Comparison of ENCODE assay signal across 9 mouse cellular contexts in the genomic region with DNA sequence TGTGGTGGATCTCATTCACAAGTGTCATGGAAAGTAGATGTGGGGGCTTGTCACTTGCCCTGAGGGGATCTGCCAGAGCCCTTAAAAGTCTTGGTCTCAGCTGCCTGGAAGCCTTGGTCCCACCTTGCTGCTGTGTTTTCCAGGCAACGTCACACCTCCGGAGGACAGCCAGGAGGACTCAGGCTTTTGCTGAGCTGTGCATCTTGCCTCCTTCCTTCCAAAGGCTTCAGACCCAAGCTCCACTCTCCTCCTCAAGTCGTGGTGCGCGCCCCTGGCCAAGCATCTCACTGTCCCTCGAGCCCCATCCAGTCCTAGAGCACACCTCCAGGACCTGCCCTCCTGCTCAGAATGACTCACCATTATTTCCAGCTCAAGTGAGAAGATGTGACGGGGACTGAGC. TPM values are rescaled to one million over a fixed set of nuclear protein-coding genes. Genes with fewer than 3 reads are reported as not detected.
DNase-seq lines count a peak whose midpoint lies in the region; ATAC-seq and TF ChIP-seq lines count a peak whose summit lies in the region.
"Had no signal": no experiment of that assay in that cellular context is flagged by ENCODE, and none has a peak within 500 bp of the region (broad histone marks: within the 10 kb centered on the region; RNA-seq: fewer than 3 reads in every experiment).

No protein-coding gene starts in this region.

- peaks cover 14% of the 10 kb centered on the region for H3K27me3 ChIP-seq in liver, adult 2 months (ENCODE audit: control insufficient read depth, insufficient read depth, low read length)
- peaks cover 49% of the 10 kb centered on the region for H3K27me3 ChIP-seq in liver, embryonic 11.5 days (replicated peaks; ENCODE audit: control insufficient read depth, insufficient read depth, low read length)
- H3K27me3 ChIP-seq in hindbrain, embryonic 13.5 days = peaks cover 32% of the 10 kb centered on the region
- H3K27me3 ChIP-seq in neural tube, embryonic 12.5 days (replicated peaks) = peaks cover 39% of the 10 kb centered on the region

- no peaks in the 10 kb centered on the region for H3K4me1 ChIP-seq in liver, adult 2 months (ENCODE audit: control insufficient read depth, insufficient read depth, low read length)
- no peaks in the 10 kb centered on the region for H3K4me1 ChIP-seq in liver, embryonic 11.5 days (replicated peaks; ENCODE audit: control insufficient read depth, insufficient read depth, low read length)
- peaks cover 50% of the 10 kb centered on the region for H3K4me1 ChIP-seq in hindbrain, embryonic 13.5 days (replicated peaks)
- peaks cover 19% of the 10 kb centered on the region for H3K4me1 ChIP-seq in neural tube, embryonic 12.5 days

- TF ChIP-seq POLR2A in liver, adult 2 months (IDR thresholded peaks at IDR 0.05; ENCODE audit: extremely low read depth, insufficient read depth, low read length) = no peak

- ATAC-seq in liver, embryonic 11.5 days (replicated peaks; ENCODE audit: low FRiP score) = no peak
- ATAC-seq in hindbrain, embryonic 13.5 days (ENCODE audit: low FRiP score) = no peak
- no peak for ATAC-seq in neural tube, embryonic 12.5 days (ENCODE audit: low FRiP score, low read depth)
- ATAC-seq in granulocyte monocyte progenitor cell, adult 5-6 weeks (replicated peaks; ENCODE audit: poor library complexity, severe bottlenecking) = no peak

- peak; percentile 42 for DNase-seq in cerebellum, adult 11 months
- no peak for DNase-seq in cerebellum, adult 9-10 months
- DNase-seq in liver, adult 2 months (ENCODE audit: extremely low read depth, low read depth, low spot score) = no peak
- DNase-seq in liver, embryonic 11.5 days (ENCODE audit: low spot score) = no peak
- DNase-seq in layer of hippocampus, adult 11-12 months (ENCODE audit: low spot score) = no peak
- DNase-seq: adrenal gland, postnatal 36 days had no signal

- peak overlapping the region; percentile 23; the same call in 1 of the 2 replicates for H3K4me3 ChIP-seq in liver, adult 2 months (ENCODE audit: insufficient read depth, low read depth, low read length)
- H3K4me3 ChIP-seq in liver, embryonic 11.5 days (ENCODE audit: low read depth, low read length) = no peak overlapping the region
- peak overlapping the region; percentile 76 for H3K4me3 ChIP-seq in hindbrain, embryonic 13.5 days
- H3K4me3 ChIP-seq in neural tube, embryonic 12.5 days = no peak overlapping the region

- H3K9me3 ChIP-seq in liver, embryonic 11.5 days (ENCODE audit: control insufficient read depth, low read length) = no peaks in the 10 kb centered on the region
- no peaks in the 10 kb centered on the region for H3K9me3 ChIP-seq in hindbrain, embryonic 13.5 days
- H3K9me3 ChIP-seq in neural tube, embryonic 12.5 days = no peaks in the 10 kb centered on the region

- no peak for TF ChIP-seq CTCF in liver, adult 2 months (IDR thresholded peaks at IDR 0.05; ENCODE audit: low read depth, low read length)

- H3K4me2 ChIP-seq in liver, embryonic 11.5 days = no peak overlapping the region
- peak overlapping the region; percentile 88 for H3K4me2 ChIP-seq in hindbrain, embryonic 13.5 days
- peak overlapping the region; percentile 94 for H3K4me2 ChIP-seq in neural tube, embryonic 12.5 days (replicated peaks)

- H3K27ac ChIP-seq in liver, adult 2 months (replicated peaks; ENCODE audit: insufficient read depth, low read depth, low read length) = no peak overlapping the region
- no peak overlapping the region for H3K27ac ChIP-seq in liver, embryonic 11.5 days (ENCODE audit: low read depth, low read length)
- no peak overlapping the region for H3K27ac ChIP-seq in hindbrain, embryonic 13.5 days
- H3K27ac ChIP-seq in neural tube, embryonic 12.5 days = no peak overlapping the region

- H3K9ac ChIP-seq in liver, adult 2 months (ENCODE audit: low read depth, low read length) = no peak overlapping the region
- H3K9ac ChIP-seq in liver, embryonic 11.5 days (ENCODE audit: low read depth, low read length) = no peak overlapping the region
- peak overlapping the region; percentile 88 for H3K9ac ChIP-seq in hindbrain, embryonic 13.5 days
- H3K9ac ChIP-seq in neural tube, embryonic 12.5 days = no peak overlapping the region

- no peaks in the 10 kb centered on the region for H3K79me2 ChIP-seq in liver, adult 2 months (ENCODE audit: control insufficient read depth, insufficient read depth, low read length)

- H3K36me3 ChIP-seq in liver, adult 2 months (ENCODE audit: control insufficient read depth, insufficient read depth, low read length) = no peaks in the 10 kb centered on the region
- H3K36me3 ChIP-seq in liver, embryonic 11.5 days (ENCODE audit: control insufficient read depth, insufficient read depth, low read length) = no peaks in the 10 kb centered on the region
- H3K36me3 ChIP-seq in hindbrain, embryonic 13.5 days = peaks cover 10% of the 10 kb centered on the region; the same call in 1 of the 2 replicates
- H3K36me3 ChIP-seq in neural tube, embryonic 12.5 days = no peaks in the 10 kb centered on the region

- WGBS in liver, adult 2 months = 54% methylated on average over 7 of the region's 7 CpGs
- WGBS in liver, embryonic 11.5 days = 48% methylated on average over 7 of the region's 7 CpGs
- 70% methylated on average over 7 of the region's 7 CpGs for WGBS in hindbrain, embryonic 13.5 days
- WGBS in neural tube, embryonic 12.5 days = 73% methylated on average over 7 of the region's 7 CpGs

RNA-seq across cellular contexts. Expression of a gene that starts 2.1 kb away (rescaled TPM):
- total RNA-seq in liver, adult 2 months (2014; rRNA removed) = 1.2 and 1.3 TPM in 2 replicates
- polyA plus RNA-seq in liver, adult 2 months (2012; rRNA removed) = 0.29 and 0.54 TPM in 2 replicates
- 0.05 and 0.08 TPM in 2 replicates for polyA plus RNA-seq in liver, embryonic 11.5 days (2014; fragmentation: Nextera tagmentation; extraction: Ambion mirVana)
- 1.2 and 1.3 TPM in 2 replicates for polyA plus RNA-seq in hindbrain, embryonic 13.5 days (2015; fragmentation: Nextera tagmentation; extraction: Ambion mirVana)
- 0.37 and 0.55 TPM in 2 replicates for polyA plus RNA-seq in neural tube, embryonic 12.5 days (2016; fragmentation: Nextera tagmentation; extraction: Ambion mirVana)
- total RNA-seq in granulocyte monocyte progenitor cell, adult 5-6 weeks (2014; fragmentation: Nextera tagmentation) = not detected in 2 replicates
- total RNA-seq in granulocyte monocyte progenitor cell, adult 5-6 weeks (2017) = 0.04 TPM in 1 of 2 replicates, not detected in the other

Comparison
In these comparisons a context has a peak if more than half of its experiments do, and no peak if none do; other contexts are left out.
1. H3K4me3 ChIP-seq: peak in liver, adult 2 months (single experiment) and hindbrain, embryonic 13.5 days (single experiment); none in liver, embryonic 11.5 days (single experiment) and neural tube, embryonic 12.5 days (single experiment).